Mouse (Mus musculus) small intestine, adult 2 months (tissue): ENCODE results near the gene Stpg3.

ENCODE experiments used
- CTCF ChIP-seq: fragments of 200-500 bp; IDR thresholded peaks from 2 replicates; pipeline ENCODE4 v1.5.1; 2012; ENCODE audit warnings: low read depth, mild to moderate bottlenecking, control low read depth, inconsistent platforms, low read length, moderate library complexity, mixed read lengths; ENCODE audit not compliant: insufficient replicate concordance, insufficient read length; ENCODE audit errors: extremely low read depth
- POLR2A ChIP-seq: fragments of 200-500 bp; IDR thresholded peaks from 2 replicates; pipeline ENCODE4 v1.6.1; 2012; ENCODE audit warnings: low read depth, mild to moderate bottlenecking, control low read depth, inconsistent platforms, low read length, moderate library complexity

DNA sequence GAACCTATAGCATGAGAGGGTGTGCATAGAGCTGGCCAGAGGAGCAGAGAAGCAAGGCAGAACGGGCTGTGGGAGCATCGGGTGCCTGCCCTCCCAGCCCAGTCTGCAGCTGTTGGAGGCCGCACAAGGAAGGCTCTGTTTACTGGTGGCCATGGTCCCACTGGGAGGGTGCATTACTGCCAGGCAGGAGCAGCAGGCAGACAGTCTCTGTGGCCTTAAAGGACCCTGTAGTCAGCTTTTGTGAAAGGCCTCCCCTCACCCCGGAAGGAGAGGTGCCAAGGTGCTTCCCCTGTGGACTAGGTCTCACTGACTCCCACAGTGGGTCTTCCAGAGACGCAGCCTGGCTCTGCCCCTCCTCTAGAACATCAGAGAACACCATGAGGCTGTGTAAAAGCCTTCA, 12.4 kb upstream of the Stpg3 start:
- TF ChIP-seq CTCF (no peak), POLR2A (no peak)
